ENCODE assay signal across 8 mouse cellular contexts in the genomic region with DNA sequence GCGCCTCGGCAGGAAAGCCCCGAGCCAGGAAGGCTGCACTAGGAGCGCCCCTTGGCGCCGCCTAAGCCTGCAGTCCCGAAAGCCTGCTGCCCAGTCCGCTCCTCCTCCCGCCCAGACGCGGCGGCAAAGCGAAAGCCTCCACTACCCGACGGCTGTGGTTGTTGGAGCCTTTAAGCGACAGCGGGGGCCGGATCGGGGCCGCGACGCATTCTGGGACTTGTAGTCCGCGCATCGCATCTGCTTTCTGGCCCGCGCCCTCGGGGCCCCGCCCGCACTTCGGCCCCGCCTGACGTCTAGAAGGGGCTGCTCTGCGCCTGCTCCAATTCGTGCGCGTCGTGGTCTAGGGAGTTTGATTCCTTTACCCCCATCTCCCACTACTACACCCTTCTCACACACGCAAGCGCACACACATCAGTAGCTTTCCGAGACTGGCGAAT. TPM values are rescaled to one million over a fixed set of nuclear protein-coding genes. Genes with fewer than 3 reads are reported as not detected.
A peak's percentile ranks its signal among the peaks of the same experiment; 100 is the strongest.
DNase-seq lines count a peak whose midpoint lies in the region; ATAC-seq and TF ChIP-seq lines count a peak whose summit lies in the region.

A gene (minus strand): TSS at position 77 of the 437 bp plus-strand sequence.

- H3K9ac ChIP-seq in forebrain, embryonic 13.5 days, result peak within 1 kb of the TSS; percentile 92
- peak within 1 kb of the TSS; percentile 83 for H3K9ac ChIP-seq in liver, postnatal 0 days (replicated peaks)
- peak within 1 kb of the TSS; percentile 89 for H3K9ac ChIP-seq in neural tube, embryonic 14.5 days (replicated peaks; ENCODE audit: low read depth, low read length)

- intact Hi-C loops in heart, postnatal 10 days (cut with DNase I), result loop anchor here (1.0 to 2.0 kb wide), 2 partner anchors 34 to 116 kb away; no protein-coding TSS in a partner anchor

- no peak for TF ChIP-seq CTCF in E14TG2a.4 (conservative IDR thresholded peaks at IDR 0.05; ENCODE audit: low read length)
- peak; percentile 17; the same call in 1 of the 2 replicates for TF ChIP-seq CTCF in liver, postnatal 0 days (IDR thresholded peaks at IDR 0.05; ENCODE audit: low read depth)

- H3K4me1 ChIP-seq in E14TG2a.4 (replicated peaks; ENCODE audit: low read depth, low read length), result peaks cover 63% of the 10 kb centered on the region
- peaks cover 32% of the 10 kb centered on the region for H3K4me1 ChIP-seq in forebrain, embryonic 13.5 days
- H3K4me1 ChIP-seq in liver, postnatal 0 days (ENCODE audit: insufficient read depth), result peaks cover 29% of the 10 kb centered on the region
- peaks cover 8% of the 10 kb centered on the region; the same call in 1 of the 2 replicates for H3K4me1 ChIP-seq in neural tube, embryonic 14.5 days (ENCODE audit: control insufficient read depth, insufficient read depth, low read length)

- H3K9me3 ChIP-seq in E14TG2a.4 (ENCODE audit: low read length), result no peaks in the 10 kb centered on the region
- H3K9me3 ChIP-seq in forebrain, embryonic 13.5 days (replicated peaks), result no peaks in the 10 kb centered on the region
- H3K9me3 ChIP-seq in liver, postnatal 0 days (ENCODE audit: low read length), result no peaks in the 10 kb centered on the region
- no peaks in the 10 kb centered on the region for H3K9me3 ChIP-seq in neural tube, embryonic 14.5 days (ENCODE audit: control insufficient read depth, low read length)

- no peaks in the 10 kb centered on the region for H3K36me3 ChIP-seq in E14TG2a.4 (ENCODE audit: insufficient read depth, low read length)
- no peaks in the 10 kb centered on the region for H3K36me3 ChIP-seq in forebrain, embryonic 13.5 days (ENCODE audit: poor library complexity, severe bottlenecking)
- H3K36me3 ChIP-seq in liver, postnatal 0 days (replicated peaks; ENCODE audit: insufficient read depth, low read length), result no peaks in the 10 kb centered on the region
- no peaks in the 10 kb centered on the region for H3K36me3 ChIP-seq in neural tube, embryonic 14.5 days (ENCODE audit: control insufficient read depth, insufficient read depth, low read length)

- H3K27me3 ChIP-seq in E14TG2a.4 (ENCODE audit: insufficient read depth, low read length), result peaks cover 29% of the 10 kb centered on the region
- H3K27me3 ChIP-seq in forebrain, embryonic 13.5 days, result no peaks in the 10 kb centered on the region
- H3K27me3 ChIP-seq in liver, postnatal 0 days (ENCODE audit: insufficient read depth, low read length), result no peaks in the 10 kb centered on the region
- no peaks in the 10 kb centered on the region for H3K27me3 ChIP-seq in neural tube, embryonic 14.5 days (ENCODE audit: control insufficient read depth, insufficient read depth, low read length)

- peak; percentile 82 for DNase-seq in c-Kit-positive CD71-positive TER-119-positive erythroid progenitor cells, embryonic 14.5 days (ENCODE audit: low spot score)
- peak; percentile 95 to 96 for DNase-seq in heart, postnatal 10 days
- DNase-seq in large intestine, adult 2 months (ENCODE audit: low read depth, low spot score), result peak; percentile 83
- peak; percentile 91 for DNase-seq in liver, postnatal 0 days
- peak; percentile 93 for DNase-seq in testis, postnatal 10 days (ENCODE audit: low spot score)

- TF ChIP-seq EP300 in liver, postnatal 0 days (IDR thresholded peaks at IDR 0.05; ENCODE audit: low read depth), result no peak

- peak within 1 kb of the TSS; percentile 91 for H3K27ac ChIP-seq in forebrain, embryonic 13.5 days
- peak within 1 kb of the TSS; percentile 46 for H3K27ac ChIP-seq in liver, postnatal 0 days (ENCODE audit: low read depth)
- H3K27ac ChIP-seq in neural tube, embryonic 14.5 days (ENCODE audit: low read depth, low read length), result peak within 1 kb of the TSS; percentile 88

- H3K4me2 ChIP-seq in forebrain, embryonic 13.5 days, result peak within 1 kb of the TSS; percentile 77
- H3K4me2 ChIP-seq in liver, postnatal 0 days (ENCODE audit: low read depth, low read length), result peak within 1 kb of the TSS; percentile 87
- H3K4me2 ChIP-seq in neural tube, embryonic 14.5 days (ENCODE audit: low read depth, low read length), result peak within 1 kb of the TSS; percentile 66

- under 1% methylated on average over 33 of the region's 42 CpGs for WGBS in forebrain, embryonic 13.5 days
- WGBS in large intestine, adult 2 months, result 1% methylated on average over 41 of the region's 42 CpGs
- under 1% methylated on average over 37 of the region's 42 CpGs for WGBS in liver, postnatal 0 days (ENCODE audit: insufficient replicate concordance)
- 1% methylated on average over 28 of the region's 42 CpGs for WGBS in neural tube, embryonic 14.5 days

- peak; percentile 96 for ATAC-seq in forebrain, embryonic 13.5 days
- peak; percentile 91 for ATAC-seq in liver, postnatal 0 days
- ATAC-seq in neural tube, embryonic 14.5 days (ENCODE audit: low read depth), result peak; percentile 95

- H3K4me3 ChIP-seq in E14TG2a.4 (replicated peaks; ENCODE audit: low read length), result peak within 1 kb of the TSS; percentile 93
- H3K4me3 ChIP-seq in forebrain, embryonic 13.5 days, result peak within 1 kb of the TSS; percentile 87
- H3K4me3 ChIP-seq in liver, postnatal 0 days (ENCODE audit: low read depth, low read length), result peak within 1 kb of the TSS; percentile 64
- H3K4me3 ChIP-seq in neural tube, embryonic 14.5 days (ENCODE audit: low read depth, low read length), result peak within 1 kb of the TSS; percentile 70

RNA-seq across cellular contexts. Expression of the gene that starts here (rescaled TPM):
- polyA plus RNA-seq in forebrain, embryonic 13.5 days (2015; fragmentation: Nextera tagmentation; extraction: Ambion mirVana), result 4.0 and 4.1 TPM in 2 replicates
- 10 to 100 TPM; 10.4 to 11.9 TPM for total RNA-seq in heart, postnatal 10 days (2021)
- 55.3 and 101 TPM in 2 replicates for polyA plus RNA-seq in large intestine, adult 2 months (2012; rRNA removed)
- 0.81 and 1.0 TPM in 2 replicates for polyA plus RNA-seq in liver, postnatal 0 days (2015; fragmentation: Nextera tagmentation; extraction: Ambion mirVana)
- 8.6 and 8.9 TPM in 2 replicates for polyA plus RNA-seq in neural tube, embryonic 14.5 days (2014; fragmentation: Nextera tagmentation; extraction: Ambion mirVana)

Comparison
In these comparisons a context has a peak if more than half of its experiments do, and no peak if none do; other contexts are left out.
1. Peak in every context shown above with its lines: DNase-seq, ATAC-seq, H3K4me3 ChIP-seq and H3K27ac ChIP-seq.